Mouse (Mus musculus): Measurements from ENCODE around the gene She.

DNA sequence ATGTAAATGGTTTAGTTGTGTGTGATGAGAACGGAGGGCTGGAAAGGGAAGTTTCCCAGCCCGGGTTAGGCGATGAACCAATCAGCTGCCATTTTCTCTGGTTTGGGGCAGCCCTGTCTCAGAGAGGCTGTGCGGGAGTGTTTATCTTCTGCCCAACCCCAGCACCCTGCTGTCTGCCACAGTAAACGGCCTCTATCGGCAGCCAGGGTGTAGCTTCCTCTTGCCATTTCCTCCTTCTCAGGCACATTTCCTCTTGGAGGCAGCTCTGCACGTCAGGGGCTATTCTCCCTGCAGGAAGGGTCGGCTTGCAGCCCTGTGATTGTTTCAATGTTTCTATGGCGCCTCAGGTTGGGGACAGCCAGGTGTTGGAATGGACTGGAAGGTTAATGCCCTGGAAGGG, 12.0 kb downstream of the She start:
- TF ChIP-seq CTCF (IDR thresholded peaks at IDR 0.05; ENCODE audit: control insufficient read depth, insufficient read depth, insufficient read length) (no peak), CEBPB (IDR thresholded peaks at IDR 0.05; ENCODE audit: low read depth) (no peak), MYOG (IDR thresholded peaks at IDR 0.05; ENCODE audit: control insufficient read depth, extremely low read depth, insufficient read length) (no peak), FOSL1 (IDR thresholded peaks at IDR 0.05; ENCODE audit: insufficient read depth, low read length, poor library complexity, severe bottlenecking) (no peak), USF1 (IDR thresholded peaks at IDR 0.05; ENCODE audit: low read depth) (no peak)

All from C2C12 (cell line).